Mouse (Mus musculus) lung, adult 2 months (tissue): ENCODE results near the gene Selenok.

Experiments
- CTCF ChIP-seq: fragments of 200-500 bp; IDR thresholded peaks from 2 replicates; pipeline ENCODE4 v1.5.1; 2011; ENCODE audit warnings: mild to moderate bottlenecking, low read length, control low read depth; ENCODE audit not compliant: insufficient read depth
- POLR2A ChIP-seq: fragments of 200-500 bp; IDR thresholded peaks from 2 replicates; pipeline ENCODE4 v1.6.1; 2011; ENCODE audit warnings: low read depth, mild to moderate bottlenecking, control low read depth, low read length, borderline replicate concordance; ENCODE audit errors: extremely low read depth

GRCm38 (mm10) chr14:30008733-30009575 is 40.8 kb downstream of the Selenok start, which contains the start of the genes Il17rb and Chdh:
- TF ChIP-seq CTCF (no peak), POLR2A (no peak)
